Mouse (Mus musculus) forebrain, postnatal 0 days (tissue): ENCODE measurements around the gene Prkaca. TPM values are rescaled to one million over a fixed set of nuclear protein-coding genes. Genes with fewer than 3 reads are reported as not detected.

Experiments
- ATAC-seq: fragments of 200-750 bp; cut with Nextera tagmentation; 2 replicates; pipeline ENCODE4 v1.8.0; 2017; ENCODE audit warnings: mild to moderate bottlenecking, moderate library complexity
- DNase-seq: peaks from one replicate; pipeline ENCODE4 v3.0.0-alpha.2; 2015
- H3K27ac ChIP-seq: fragments of 300-500 bp; sonication (generic); 2 replicates; pipeline ENCODE4 v1.5.1; 2014; ENCODE audit warnings: low read depth, mild to moderate bottlenecking, antibody characterized with exemption, low read length, moderate library complexity, mixed read lengths
- H3K27me3 ChIP-seq: fragments of 300-500 bp; sonication (generic); 2 replicates; pipeline ENCODE4 v1.6.1; 2014; ENCODE audit warnings: mild to moderate bottlenecking, low read length, mixed read lengths; ENCODE audit not compliant: insufficient read depth
- H3K36me3 ChIP-seq: fragments of 300-500 bp; sonication (generic); 2 replicates; pipeline ENCODE4 v1.6.1; 2014; ENCODE audit warnings: mild to moderate bottlenecking, moderate library complexity; ENCODE audit not compliant: insufficient read depth
- H3K4me1 ChIP-seq: fragments of 300-500 bp; sonication (generic); 2 replicates; pipeline ENCODE4 v1.6.1; 2014; ENCODE audit warnings: antibody characterized with exemption; ENCODE audit not compliant: insufficient read depth
- H3K4me2 ChIP-seq: fragments of 300-500 bp; sonication (generic); 2 replicates; pipeline ENCODE4 v1.6.1; 2014; ENCODE audit warnings: low read depth, mild to moderate bottlenecking, moderate library complexity
- H3K4me3 ChIP-seq: fragments of 300-500 bp; sonication (generic); 2 replicates; pipeline ENCODE4 v1.5.1; 2014; ENCODE audit warnings: low read depth, low read length, mixed read lengths
- H3K9ac ChIP-seq: fragments of 300-500 bp; sonication (generic); 2 replicates; pipeline ENCODE4 v1.6.1; 2014; ENCODE audit warnings: mild to moderate bottlenecking
- H3K9me3 ChIP-seq: fragments of 300-500 bp; sonication (generic); 2 replicates; pipeline ENCODE4 v1.6.1; 2016; ENCODE audit warnings: low read length
- CTCF ChIP-seq: sonication (generic); IDR thresholded peaks from 2 replicates; pipeline ENCODE4 v1.5.1; 2016; ENCODE audit warnings: antibody characterized with exemption, control low read depth, low read depth
- WGBS: fragments of 180-500 bp; shearing (Covaris S2); extraction: QIAGEN DNeasy Blood & Tissue Kit; methylation state at CpG from one replicate; pipeline ENCODE4 v1.1.7; 2014; 5-methylcytosine and 5-hydroxymethylcytosine counted together
- microRNA counts: library from miRNA; unstranded; fragments of <30 nt; microRNA quantifications from one replicate; lab custom pipeline; 2015
- microRNA-seq, 2 experiments: library from miRNA; unstranded; fragments of <30 nt; microRNA quantifications; one replicate each; pipeline ENCODE4; 2016
- polyA plus RNA-seq: library from polyadenylated mRNA; unstranded; fragments of >200 nt; fragmentation: Nextera tagmentation; extraction: Ambion mirVana; gene quantifications from 2 replicates; pipeline ENCODE4 v1.2.1, GENCODE M21; 2015
- total RNA-seq: library from RNA; depleted of rRNA; stranded (reverse); fragments of >200 nt; gene quantifications from 2 replicates; pipeline ENCODE4 v1.2.3, GENCODE M21; 2014; rRNA removed

The Prkaca gene
- total and polyA plus RNA-seq, 2 experiments from 2014 or later = 151 to 215 TPM

GRCm38 (mm10) chr8:84044900-84045299, 72.1 kb downstream of the Prkaca start, which contains the start of gene Rln3:
Gene Rln3 (minus strand): TSS chr8:84045000.
- H3K27ac ChIP-seq = no peak within 1 kb of the TSS
- peaks cover 34% of the 10 kb centered on the region for H3K27me3 ChIP-seq
- no peak for TF ChIP-seq CTCF
- H3K4me2 ChIP-seq = no peak within 1 kb of the TSS
- H3K9me3 ChIP-seq = no peaks in the 10 kb centered on the region
- peaks cover 6% of the 10 kb centered on the region; the same call in 1 of the 2 replicates for H3K4me1 ChIP-seq
- no peak for DNase-seq
- no peak for ATAC-seq
- H3K9ac ChIP-seq = no peak within 1 kb of the TSS
- no peaks in the 10 kb centered on the region for H3K36me3 ChIP-seq
- H3K4me3 ChIP-seq = no peak within 1 kb of the TSS
- WGBS = 11% methylated on average over 9 of the region's 9 CpGs

MicroRNAs encoded within 50 kb of the gene (microRNA counts, 519-probe panel; counts per million panel counts)
- microRNA mmu-miR-1199 (lab: Ali Mortazavi, UCI) = not detected

Small RNA genes lying within 50 kb of the gene (microRNA-seq; reads per million reads assigned to microRNA genes)
- gene Gm44330 = 0.12 to 0.39 reads per million in 2 experiments
- 0 to 0.24 reads per million in 2 experiments for gene Gm44450
- 0 to 0.24 reads per million in 2 experiments for gene Mir1199
- gene Mir8111 = 1.5 to 2.2 reads per million in 2 experiments

Other genes starting within 250 kb of the Prkaca start
- 9.2 and 9.9 TPM in 2 replicates for gene Adgre5, start 231.7 kb upstream of the Prkaca start, total RNA-seq
- gene Adgre5, start 231.7 kb upstream of the Prkaca start, polyA plus RNA-seq = 6.7 and 9.2 TPM in 2 replicates
- 248 and 259 TPM in 2 replicates for gene Adgrl1, start 72.9 kb upstream of the Prkaca start, total RNA-seq
- gene Adgrl1, start 72.9 kb upstream of the Prkaca start, polyA plus RNA-seq = 38.5 and 56.5 TPM in 2 replicates
- gene Gm10644, start 17.8 kb upstream of the Prkaca start, total RNA-seq = 0.14 and 0.31 TPM in 2 replicates
- 0.14 and 0.40 TPM in 2 replicates for gene Gm10644, start 17.8 kb upstream of the Prkaca start, polyA plus RNA-seq
- 1.7 and 5.0 TPM in 2 replicates for gene Asf1b, start 17.5 kb upstream of the Prkaca start, total RNA-seq
- 4.7 and 5.1 TPM in 2 replicates for gene Asf1b, start 17.5 kb upstream of the Prkaca start, polyA plus RNA-seq
- 116 and 117 TPM in 2 replicates for gene Samd1, start 24.7 kb downstream of the Prkaca start, total RNA-seq
- 6.7 and 6.9 TPM in 2 replicates for gene Samd1, start 24.7 kb downstream of the Prkaca start, polyA plus RNA-seq
- 0.15 and 0.81 TPM in 2 replicates for gene 1700067K01Rik, start 28.5 kb downstream of the Prkaca start, total RNA-seq
- 0.36 and 0.86 TPM in 2 replicates for gene 1700067K01Rik, start 28.5 kb downstream of the Prkaca start, polyA plus RNA-seq
- gene 2210011C24Rik, start 39.2 kb downstream of the Prkaca start, total RNA-seq = not detected in 2 replicates
- 0.38 and 1.2 TPM in 2 replicates for gene 2210011C24Rik, start 39.2 kb downstream of the Prkaca start, polyA plus RNA-seq
- 2.7 and 5.4 TPM in 2 replicates for gene Palm3, start 48.5 kb downstream of the Prkaca start, total RNA-seq
- 2.8 and 4.3 TPM in 2 replicates for gene Palm3, start 48.5 kb downstream of the Prkaca start, polyA plus RNA-seq
- gene Il27ra, start 69.6 kb downstream of the Prkaca start, total RNA-seq = 0.31 and 0.86 TPM in 2 replicates
- gene Il27ra, start 69.6 kb downstream of the Prkaca start, polyA plus RNA-seq = 0.29 and 0.45 TPM in 2 replicates
- 0.33 TPM in 1 of 2 replicates, not detected in the other for gene Rln3, start 72.0 kb downstream of the Prkaca start, total RNA-seq
- gene Rln3, start 72.0 kb downstream of the Prkaca start, polyA plus RNA-seq = not detected in 2 replicates
- 3.3 and 4.7 TPM in 2 replicates for gene Gm10643, start 92.1 kb downstream of the Prkaca start, total RNA-seq
- gene Gm10643, start 92.1 kb downstream of the Prkaca start, polyA plus RNA-seq = 1.3 and 1.6 TPM in 2 replicates
- gene Rfx1, start 93.8 kb downstream of the Prkaca start, total RNA-seq = 22.2 and 31.2 TPM in 2 replicates
- 4.4 and 6.2 TPM in 2 replicates for gene Rfx1, start 93.8 kb downstream of the Prkaca start, polyA plus RNA-seq
- 49.5 and 63.2 TPM in 2 replicates for gene Dcaf15, start 131.8 kb downstream of the Prkaca start, total RNA-seq
- gene Dcaf15, start 131.8 kb downstream of the Prkaca start, polyA plus RNA-seq = 16.3 and 17.2 TPM in 2 replicates
- gene Podnl1, start 153.0 kb downstream of the Prkaca start, total RNA-seq = 0.08 and 0.24 TPM in 2 replicates
- gene Podnl1, start 153.0 kb downstream of the Prkaca start, polyA plus RNA-seq = 0.09 and 0.23 TPM in 2 replicates
- 64.2 and 70.1 TPM in 2 replicates for gene Cc2d1a, start 174.9 kb downstream of the Prkaca start, total RNA-seq
- 36.3 and 48.4 TPM in 2 replicates for gene Cc2d1a, start 174.9 kb downstream of the Prkaca start, polyA plus RNA-seq
- 3.5 and 6.0 TPM in 2 replicates for gene 4930432K21Rik, start 175.0 kb downstream of the Prkaca start, total RNA-seq
- gene 4930432K21Rik, start 175.0 kb downstream of the Prkaca start, polyA plus RNA-seq = 2.4 and 3.3 TPM in 2 replicates
- gene Nanos3, start 212.2 kb downstream of the Prkaca start, total RNA-seq = 1.7 and 3.2 TPM in 2 replicates
- 10.0 and 13.3 TPM in 2 replicates for gene Nanos3, start 212.2 kb downstream of the Prkaca start, polyA plus RNA-seq